Mouse (Mus musculus) monocyte, adult 2 months (primary cell): ENCODE data around the gene Serhl.

Source experiments
- DNase-seq, 2 experiments: peaks; one replicate each; pipeline ENCODE4 v3.0.0; 2022; ENCODE audit warnings: low spot score in 2 of 2, low read depth in 1 of 2

The Serhl gene

DNA sequence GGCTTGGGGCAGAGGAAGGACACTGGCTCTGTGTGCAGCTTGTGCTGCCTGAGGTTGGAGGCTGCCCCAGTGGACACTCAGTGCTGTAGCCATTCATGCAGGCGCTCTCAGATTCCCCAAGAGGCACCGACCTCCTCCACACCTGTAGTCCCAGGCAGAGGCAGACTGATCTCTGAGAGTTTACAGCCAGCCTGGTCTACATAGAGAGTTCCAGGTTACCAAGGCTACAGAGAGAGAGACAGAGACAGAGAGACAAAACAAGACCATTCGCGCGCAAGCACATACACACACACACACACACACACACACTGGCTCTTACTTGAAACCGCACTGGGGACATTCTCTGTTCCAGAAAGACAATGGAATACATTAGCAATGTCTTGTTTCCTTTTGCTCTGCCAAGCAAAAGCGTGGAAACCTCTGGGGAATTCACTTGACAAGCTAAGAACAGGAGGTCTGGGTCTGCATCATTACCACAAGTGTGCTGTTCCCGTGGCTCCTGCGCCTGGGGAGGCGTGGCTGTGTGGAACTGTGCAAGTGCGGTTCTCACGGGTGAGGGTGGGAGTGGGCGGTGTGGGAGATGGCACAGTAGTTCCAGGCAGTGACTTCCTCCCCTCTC is 5.2 kb upstream of the Serhl start:
- no peak for DNase-seq

DNA sequence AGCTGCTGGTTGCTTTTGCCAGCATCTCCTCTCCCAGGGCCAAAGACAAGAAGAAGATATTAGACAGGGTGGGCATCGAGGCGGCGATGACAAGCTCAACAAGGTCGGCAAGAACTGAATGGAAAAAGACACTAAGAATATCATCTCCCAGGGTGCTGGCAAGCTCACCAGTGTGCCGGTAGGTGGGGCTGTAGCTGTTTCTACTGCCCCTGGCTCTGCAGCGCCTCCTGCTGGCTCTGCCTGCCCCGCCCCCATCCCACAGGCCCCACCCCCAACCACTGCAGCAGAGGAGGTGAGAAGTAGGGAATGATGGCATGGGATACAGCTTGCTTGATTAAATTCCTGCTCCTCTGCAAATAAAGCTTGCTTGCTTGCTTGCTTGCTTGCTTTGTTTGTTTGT is 3.4 kb upstream of the Serhl start:
- DNase-seq = peak in 1 of 2 experiments; percentile 29

DNA sequence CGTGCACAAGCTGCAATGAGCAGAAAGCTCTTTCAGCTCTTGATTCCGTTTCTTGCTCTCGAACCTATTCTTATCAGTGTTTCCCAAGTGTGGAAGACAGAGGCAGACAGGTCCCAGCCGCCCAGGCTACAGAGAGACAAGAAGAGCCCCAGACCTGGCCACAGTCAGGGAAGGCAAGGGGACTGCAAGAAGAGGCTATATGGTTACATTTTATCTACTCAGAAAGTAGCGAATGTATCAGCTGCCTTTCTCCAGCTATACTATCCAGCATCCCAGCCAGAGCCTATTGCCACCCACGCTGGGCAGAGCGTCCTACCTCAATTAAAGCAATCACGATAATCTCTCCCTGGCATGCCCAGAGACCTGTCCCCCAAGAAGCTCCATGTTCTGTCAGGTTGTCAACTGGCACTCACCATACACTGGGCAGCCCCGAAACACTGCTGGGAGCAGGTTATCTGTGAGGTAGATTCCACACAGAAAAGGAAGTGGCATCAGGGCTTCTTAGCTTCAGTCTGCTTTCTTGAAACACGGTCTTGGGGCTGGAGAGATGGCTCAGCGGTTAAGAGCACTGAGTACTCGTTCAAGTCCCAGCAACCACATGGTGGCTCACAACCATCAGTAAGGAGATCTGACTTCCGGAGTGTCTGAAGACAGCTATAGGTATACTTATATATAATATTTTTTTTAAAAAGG is 2.5 kb upstream of the Serhl start:
- DNase-seq = no peak

DNA sequence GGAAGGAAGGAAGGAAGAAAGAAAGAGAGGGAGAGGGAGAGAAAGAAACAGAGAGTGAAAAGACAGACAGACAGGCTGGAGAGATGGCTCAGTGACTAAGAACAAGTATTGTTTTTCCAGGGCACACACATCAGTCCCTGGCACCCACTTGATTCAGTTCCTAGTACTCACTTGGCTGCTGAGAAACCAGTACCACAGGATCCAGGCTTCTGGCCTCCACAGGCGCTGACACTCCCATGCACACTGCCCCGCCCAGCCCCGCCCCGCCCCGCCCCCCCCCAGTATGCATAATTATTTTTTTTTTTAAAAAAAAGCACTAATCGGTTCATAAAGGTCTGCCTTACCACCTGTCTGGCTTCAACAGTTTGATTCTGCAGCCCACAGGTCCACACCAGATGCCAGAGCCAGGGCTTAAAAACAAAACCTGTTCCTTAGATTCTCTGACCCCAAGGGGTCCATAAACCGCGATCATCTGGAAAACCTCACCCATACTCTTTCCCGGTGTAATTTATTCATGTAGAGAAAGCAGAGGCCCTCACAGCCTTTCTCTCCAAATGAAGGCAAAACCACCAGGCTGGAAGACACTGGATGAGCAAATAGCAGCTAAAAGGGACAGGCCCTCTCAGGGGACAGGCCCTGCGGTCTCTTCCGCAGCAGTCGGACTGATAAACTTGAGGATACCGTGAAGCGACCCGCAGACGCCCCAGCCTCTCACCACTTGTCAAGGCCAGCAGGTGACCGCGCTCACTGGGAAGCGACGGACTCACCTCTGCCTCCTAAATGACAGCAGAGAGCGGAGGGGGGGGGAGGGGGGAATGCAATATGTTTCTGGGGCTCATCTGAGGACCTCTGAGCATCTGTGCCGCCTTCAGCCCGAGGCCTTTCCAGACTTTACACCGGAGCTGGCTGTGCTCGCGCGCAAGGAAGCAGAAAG is 544 bp upstream of the Serhl start:
- no peak for DNase-seq

DNA sequence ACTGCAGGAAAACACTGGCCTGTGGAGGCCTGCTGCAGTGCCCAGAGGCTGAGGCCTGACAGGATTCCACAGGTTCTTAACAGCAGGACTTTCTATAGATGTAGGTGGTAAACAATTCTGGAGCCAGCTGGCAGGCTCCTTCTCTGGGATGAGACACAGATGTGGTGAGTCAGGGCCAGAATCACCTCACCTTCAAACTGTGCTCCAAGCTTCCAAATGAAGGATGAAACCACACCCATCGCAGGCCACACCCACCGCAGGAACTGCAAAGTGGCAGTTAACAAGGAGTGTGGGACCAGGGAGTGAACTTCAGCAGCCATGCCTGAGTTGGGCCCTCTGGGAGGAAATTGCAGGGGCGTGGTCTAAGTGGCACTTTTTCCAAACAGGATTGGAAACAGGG is 1.6 kb downstream of the Serhl start:
- no peak for DNase-seq

DNA sequence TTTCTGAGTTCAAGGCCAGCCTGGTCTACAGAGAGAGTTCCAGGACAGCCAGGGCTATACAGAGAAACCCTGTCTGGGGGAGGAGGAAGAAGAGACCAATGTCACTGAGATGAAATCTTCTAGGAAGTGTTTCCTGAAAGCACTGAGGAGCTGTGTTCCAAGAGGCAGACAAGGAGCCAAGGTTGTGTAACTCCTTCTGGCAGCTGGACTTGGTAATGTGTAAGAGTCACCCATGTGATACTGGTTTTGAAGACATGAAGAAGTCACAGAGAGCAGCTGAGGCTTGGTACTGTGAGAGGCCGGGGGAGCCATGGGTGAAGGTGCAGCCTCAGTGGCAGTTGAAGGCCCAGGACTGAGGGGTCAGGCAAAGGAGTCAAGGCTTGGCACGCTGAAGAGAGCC is 4.4 kb downstream of the Serhl start:
- no peak for DNase-seq

DNA sequence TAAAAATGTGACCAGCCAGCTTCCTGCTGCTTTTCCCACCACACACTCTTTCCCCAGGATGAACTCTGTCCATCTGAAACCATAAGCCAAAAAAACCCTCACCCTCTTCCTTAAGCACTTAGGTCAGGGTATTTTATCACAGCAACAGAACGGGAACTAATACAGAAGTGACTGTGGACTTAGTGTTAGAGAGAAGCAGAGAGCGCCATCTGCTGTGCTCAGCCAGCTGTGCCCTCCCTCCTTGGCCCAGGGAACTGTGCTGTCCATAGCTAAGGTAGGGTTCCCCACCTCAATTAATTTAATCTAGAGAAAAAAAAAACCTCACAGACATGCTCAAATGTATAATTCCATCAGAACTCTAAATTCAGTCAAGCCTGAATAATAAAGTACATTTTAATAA is 6.6 kb downstream of the Serhl start:
- no peak for DNase-seq

DNA sequence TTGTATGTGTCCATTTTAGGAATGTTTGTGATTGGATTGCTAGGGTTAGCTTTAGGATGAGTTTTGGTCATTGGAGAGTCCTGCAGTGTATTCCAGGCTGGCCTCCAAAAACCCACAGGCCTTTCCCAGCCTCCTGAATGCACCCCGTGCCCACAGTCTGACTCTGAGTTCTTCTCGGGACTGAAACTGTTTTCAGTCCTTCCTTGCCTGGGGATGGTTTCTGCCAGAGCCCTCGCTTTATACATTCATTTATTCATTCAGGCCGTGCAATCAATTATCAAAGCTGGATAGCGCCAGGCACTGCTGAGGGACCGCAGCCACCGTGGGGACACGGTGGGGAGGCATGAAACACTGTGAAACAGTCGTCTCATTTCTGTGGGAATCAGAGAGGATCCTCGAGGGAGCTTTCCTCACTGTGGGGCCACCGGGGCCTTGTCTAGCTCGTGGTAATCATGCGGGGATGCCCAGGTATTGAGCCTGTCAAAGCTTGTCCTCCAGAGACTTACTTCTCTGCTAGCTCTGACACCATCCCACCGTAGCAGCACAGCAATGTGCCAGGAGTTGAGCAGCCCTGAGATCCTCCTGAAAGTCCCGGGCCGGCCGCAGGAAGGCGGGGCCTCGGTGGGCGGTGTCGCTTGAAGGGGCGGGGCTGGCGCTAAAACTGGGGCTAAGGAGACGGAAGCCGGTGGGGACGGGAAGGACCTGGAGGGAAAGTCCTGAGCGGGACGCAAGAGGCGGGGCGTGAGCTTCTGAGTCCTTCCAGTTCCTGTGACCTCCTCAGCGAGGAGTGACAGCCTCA is 10.4 kb downstream of the Serhl start:
- peak; percentile 92 to 95 for DNase-seq

DNA sequence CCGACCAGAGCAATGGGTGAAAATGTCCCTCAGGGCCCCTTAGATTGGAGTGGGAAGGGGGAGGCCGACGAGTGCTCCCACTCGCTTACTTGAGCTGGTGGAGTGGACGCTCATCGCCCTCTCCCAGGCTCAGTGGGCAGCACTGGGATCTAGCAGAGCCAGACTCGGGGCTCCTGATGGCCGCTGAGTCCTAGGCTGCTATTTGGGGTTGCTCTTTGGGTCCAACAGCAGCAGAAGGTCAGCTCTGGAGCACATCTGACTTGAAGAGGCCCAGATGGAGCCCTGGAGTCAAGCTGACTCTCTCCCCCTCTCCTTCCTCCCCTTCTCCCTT is 11.0 kb downstream of the Serhl start:
- DNase-seq = no peak

DNA sequence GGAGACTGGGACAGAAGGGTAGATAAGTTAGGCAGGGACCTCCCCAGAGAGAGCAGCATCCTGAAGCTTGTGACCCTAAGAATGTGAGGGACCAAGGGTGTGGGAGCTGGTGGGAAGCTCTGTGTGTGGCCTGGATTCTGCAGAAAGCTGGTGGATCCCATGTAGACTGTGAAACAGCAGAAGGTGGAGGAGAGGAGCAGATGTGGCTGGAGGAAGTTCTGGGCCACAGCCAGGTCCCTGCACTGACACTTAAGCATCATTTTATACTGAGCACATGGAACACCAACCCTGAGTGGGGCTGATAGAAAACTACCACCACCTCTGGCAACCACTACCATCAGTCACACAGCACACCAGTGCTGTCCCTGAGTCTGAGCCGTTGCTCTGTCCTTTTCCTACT is 13.8 kb downstream of the Serhl start:
- no peak for DNase-seq

DNA sequence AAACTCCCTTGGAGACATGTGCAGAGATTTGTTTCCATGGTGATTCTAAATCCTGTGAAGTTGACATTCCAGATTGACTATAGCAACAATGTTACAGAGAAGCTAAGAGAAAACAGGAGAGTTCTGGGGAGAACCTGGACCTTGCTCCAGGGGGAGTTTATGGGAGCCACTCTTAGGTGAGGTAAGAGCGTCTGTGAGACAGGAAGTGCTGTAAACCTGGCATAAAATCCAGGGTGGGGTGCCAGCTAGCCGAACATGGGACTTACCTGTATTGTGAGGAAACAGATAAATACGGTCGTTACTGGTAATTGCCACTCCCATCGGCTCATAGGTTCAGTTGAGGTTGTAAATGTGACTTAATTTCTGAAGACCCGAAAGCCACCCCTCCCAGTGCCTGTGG is 17.1 kb downstream of the Serhl start:
- DNase-seq = no peak

DNA sequence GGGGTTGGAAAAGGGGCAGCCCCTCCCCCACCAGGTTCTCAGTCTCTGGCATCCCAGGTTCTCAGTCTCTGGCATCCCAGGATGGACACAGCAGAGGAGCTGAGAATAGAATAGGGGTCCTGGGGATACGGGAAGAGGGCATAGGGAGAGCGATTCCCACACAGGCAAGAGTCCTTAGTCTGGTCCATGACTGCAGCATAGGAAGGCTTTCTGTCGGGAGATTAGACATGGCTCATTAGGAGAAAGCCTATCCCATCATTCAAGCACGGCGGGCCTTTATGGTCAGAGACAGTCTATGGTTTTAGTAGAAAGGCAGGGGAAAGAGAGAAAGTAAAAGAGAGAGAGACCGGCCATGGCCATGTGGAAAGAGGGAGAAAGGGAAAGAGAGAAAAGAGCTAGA is 18.5 kb downstream of the Serhl start:
- DNase-seq = no peak

DNA sequence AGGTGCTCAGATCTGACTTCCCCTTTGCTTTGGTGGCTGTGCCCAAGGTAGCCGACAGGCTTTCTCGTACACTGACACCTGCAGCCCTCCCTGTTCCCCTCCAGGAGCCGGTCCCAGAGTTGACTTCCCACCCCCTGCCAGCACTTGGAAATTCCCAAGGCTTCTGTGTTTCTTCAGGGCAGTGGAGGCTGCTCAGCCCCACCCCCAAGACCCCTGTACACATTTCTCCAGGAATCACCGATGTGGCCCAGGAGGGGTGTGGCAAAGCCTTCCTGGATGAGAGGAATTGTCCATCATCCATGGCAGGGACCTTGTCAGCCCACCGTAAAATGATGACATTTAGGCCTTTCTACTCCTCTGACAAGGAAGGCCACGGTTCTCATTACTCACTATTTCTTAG is 22.0 kb downstream of the Serhl start:
- DNase-seq = no peak

DNA sequence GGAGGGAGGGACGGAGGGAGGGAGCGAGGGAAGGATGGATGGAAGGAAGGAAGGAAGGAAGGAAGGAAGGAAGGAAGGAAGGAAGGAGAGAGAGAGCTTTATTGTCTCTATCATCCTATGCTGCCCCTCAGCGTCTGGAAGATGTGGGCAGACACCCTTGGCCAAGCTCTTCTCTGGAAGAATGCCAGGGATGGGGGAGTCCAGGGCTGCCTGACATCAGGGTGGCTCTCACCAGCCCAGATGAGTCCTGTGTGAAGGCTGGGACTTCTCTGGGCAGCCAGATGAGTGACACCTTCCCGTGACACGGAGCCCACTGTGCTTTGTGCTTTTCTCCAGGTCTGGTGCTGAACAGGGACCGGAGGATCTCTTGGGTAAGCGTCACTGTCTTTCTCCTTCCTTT is 22.6 kb downstream of the Serhl start:
- no peak for DNase-seq

DNA sequence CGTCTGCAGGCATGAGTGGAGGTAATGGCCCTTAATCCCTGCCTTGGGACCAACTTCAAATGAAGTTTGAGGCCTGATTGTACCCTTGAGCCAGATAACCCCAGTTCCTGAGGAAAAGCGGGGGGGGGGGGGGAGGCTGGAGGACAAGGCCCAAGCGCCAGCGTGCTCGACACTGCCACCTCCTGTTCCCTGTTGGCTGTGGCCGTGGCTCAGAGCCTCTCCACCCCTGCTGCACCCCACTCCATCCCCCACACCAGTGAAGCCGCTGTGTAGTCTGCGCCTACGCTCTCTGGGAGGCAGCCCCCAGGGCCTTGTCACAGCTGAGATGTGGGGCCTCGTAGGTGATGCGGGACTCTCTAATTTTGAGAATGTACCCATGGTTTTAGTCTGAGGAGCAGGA is 23.6 kb downstream of the Serhl start:
- DNase-seq = no peak

DNA sequence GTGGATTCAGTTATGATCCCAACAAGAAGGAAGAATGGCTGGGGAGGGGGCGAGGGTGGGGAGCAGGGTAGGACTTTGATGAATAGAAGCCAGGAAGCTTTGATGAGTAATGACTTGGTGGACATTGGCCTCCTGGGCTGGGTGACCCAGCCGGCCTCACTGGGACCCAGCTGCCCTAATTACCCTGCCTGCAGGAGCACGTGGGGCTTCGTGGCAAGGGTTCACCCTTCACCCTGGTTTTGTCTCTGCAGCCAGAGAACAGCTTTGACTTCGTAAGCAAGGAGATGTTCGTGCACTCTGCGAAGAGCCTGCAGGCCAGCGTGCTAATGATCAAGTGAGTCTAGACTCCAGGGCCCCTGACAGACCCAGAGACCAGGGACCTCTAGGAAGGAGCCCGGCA is 24.8 kb downstream of the Serhl start:
- no peak for DNase-seq

DNA sequence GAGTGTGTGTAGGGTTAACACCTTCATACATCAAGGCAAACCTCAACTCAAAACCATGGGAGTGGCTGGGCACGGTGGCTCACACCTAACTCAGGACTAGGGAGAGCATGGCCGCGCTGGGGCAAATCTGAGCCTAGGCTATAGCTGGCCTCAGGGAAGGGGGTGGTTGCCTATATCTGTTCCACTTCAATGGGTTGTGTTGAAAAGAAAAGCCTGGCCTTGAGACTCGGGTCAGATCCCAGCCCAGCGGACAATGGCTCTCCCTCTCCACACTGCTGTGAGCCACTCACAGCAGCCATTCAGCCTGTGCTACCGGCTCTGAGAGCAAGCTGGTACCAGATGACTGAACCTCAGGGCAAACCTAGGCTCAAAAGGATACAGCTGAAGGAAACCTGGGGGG is 25.8 kb downstream of the Serhl start:
- DNase-seq = no peak

DNA sequence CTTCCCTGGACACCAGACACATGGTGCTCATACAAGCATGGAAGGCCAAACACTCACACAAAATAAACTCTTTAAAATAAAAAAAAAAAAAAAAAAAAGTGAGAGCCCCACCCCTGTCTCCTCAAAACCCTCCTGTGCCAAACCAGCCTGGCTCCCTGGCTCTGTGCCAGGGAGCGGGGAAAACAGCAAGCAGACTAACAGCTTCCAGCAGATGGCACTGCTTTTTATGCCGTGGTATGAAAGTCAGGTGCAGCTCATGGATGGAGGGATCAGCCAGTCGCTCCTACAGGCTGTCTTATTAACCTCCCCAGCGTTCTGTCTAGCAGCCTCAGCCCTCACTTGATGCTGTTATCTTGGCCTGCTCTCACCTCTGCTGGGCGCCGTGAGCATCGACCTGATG is 29.1 kb downstream of the Serhl start:
- DNase-seq = no peak

DNA sequence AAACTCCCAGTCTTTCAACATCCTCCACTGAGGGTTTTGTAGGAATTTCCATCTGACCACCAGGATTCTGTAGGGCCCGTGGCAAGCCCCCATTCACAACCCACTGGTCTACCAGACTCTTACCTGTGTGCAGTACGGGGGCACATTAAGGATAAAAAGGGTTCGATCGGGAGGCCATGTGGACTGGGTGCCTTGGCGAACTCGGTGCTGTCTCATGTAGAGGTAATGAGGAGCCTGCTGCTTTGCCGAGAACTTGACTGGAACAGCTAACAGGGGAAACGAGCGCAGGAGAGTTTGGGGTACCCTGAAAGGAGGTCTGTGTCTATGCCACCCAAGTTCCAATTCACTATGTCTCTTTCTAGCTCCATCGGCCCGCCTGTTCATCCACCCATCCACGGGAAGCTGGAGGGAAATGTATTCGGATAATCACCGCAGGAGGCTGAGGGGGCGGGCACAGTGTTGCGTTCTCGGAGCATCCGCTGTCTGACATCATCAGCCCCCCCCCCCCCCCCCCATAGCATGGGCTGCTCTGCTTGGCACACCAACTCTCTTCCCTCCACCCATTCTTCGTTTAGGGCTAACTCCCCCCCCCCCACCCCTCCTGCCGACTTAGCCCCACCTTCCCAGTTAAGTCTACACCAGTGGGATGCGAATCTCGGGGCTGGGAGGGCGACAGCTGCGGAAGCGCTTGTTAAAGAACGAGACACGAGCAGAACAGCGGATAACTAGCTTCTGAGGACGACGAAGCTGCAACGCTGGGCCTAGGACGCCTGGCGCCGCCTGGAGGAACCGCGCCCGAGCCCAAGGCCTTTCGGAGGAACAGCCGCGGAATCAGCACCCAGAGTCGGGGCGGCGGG is 32.6 kb downstream of the Serhl start:
- DNase-seq = no peak

DNA sequence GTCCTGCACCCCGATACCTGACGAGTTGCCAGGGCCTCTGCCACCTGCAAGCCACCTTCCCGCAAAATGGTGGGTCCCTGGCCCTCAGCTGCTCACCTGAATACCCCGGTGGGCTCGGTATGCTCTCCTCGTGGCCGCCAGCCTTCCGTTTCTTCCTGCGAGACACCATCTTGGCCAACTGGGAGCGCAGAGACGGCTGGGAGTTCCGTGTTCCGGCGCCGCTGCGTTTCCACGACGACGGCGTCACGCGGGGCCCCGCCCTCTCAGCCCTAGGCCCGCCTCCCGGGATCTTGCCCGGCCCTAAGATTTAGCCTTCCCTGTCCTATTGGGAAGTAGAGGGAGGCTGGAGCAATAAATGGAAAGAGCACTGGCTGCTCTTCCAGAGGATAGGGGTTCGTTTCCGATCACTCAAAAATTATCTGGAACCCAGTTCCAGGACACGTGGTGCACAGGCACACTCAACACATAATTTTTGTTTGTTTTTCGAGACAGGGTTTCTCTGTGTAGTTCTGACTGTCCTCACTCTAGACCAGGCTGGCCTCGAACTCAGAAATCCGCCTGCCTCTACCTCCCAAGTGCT is 33.4 kb downstream of the Serhl start, which contains the start of gene Rrp7a:
Gene Rrp7a (minus strand): TSS at position 236 of the 580 bp plus-strand sequence.
- peak; percentile 55 to 76 for DNase-seq
